Mouse (Mus musculus): ENCODE measurements at regions not wholly inside any gene's neighbourhood (a gene's known extent, or its start where the extent isn't known, plus 50 kb on each side); places are given as distances from the start of the nearest gene placed in this dataset.
A peak's percentile ranks its signal among the peaks of the same experiment; 100 is the strongest.

DNA sequence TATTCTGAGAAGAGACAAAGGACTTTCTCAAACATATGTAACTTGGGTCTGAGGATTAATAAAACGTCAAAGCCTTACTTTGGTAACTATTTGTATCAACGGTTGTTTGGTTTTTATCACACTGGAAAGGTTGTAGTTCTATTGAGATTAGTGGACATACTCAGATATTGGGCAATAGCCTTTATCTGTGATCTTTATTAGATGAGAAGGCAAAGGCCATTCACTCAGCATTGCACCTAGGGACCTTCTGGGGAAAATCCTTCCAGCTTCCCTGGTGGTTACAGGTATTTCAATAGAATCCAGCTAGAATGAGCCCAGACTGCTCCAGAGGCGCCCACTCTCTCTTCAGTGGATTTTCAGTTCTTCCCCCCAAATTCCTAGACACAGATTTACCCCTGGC is 89.6 kb upstream of the Ednrb start:
- DNase-seq (ENCODE audit: low read depth, low spot score): no peak

DNA sequence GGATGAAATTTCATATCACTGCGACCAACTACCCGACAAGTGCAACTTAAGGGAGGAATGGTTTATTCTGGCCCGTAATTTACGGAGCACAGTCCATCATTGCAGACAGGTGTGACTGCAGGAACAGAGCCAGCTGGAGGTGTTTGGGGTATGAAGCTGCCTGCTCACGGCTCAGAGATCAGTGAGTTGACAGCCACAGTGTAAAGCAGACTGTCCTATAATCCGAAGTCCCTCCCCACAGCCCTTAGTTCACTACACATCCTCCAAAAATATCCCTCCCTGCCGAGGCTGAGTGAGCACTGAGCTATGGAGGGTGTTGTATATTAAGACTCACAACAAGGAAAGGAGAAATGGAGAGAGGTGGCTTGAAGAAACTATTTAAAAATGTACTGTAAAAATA is 88.0 kb upstream of the Ednrb start:
- DNase-seq (ENCODE audit: low read depth, low spot score): no peak

DNA sequence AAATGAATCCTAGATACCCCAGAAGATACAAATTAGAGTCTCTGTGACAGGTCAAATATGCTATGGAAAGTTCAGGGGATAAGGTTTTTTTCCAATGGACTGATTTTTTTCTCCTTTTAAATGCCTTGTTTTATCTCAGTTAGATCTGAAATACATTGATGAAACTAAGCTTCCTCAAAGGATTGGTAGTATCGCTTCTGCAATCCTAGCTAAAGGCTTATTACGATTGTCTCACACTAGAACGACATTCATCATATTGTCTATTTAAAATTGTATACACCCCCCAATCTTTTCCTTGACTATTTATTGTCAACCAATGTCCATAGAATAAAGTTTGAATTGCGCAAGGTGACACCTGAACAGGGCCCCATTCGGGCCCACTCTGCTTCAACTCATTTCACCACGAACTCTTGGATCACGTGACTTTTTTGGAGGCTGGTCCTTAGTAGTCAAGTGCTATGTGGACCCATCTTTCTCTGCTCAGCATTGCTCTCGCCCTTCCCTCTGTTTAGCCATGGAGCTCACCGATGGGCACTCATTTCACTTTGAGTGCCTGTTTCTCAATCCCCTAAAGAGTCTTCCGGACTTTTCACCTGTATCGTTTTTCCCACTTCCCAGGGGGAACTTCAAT is 85.6 kb upstream of the Ednrb start:
- DNase-seq (ENCODE audit: low read depth, low spot score): no peak

DNA sequence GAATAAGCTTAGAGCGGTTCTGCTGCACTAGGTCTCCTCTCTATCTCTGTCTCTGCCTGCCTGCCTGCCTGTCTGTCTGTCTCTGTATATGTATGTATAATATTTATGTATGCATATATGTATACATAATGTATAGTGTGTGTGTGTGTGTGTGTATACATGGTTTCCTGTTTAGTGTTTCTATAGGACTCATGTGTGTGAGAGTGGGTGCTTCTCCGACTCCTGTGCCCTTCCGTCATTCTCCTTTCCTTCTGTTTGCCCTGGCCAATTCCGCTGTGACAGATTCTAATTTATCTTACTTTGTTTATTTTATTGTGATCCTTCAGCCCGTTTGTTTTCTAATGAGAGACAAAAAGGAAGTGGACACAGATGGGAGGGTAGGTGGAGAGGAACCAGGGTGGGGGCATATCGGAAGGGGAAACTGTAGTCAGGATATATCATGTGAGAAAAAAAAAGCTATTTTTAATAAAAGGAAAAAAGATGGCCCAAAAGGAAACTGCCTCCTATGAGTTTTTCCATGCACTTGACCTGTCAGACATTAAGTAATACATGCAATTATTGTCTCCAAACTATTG is 85.0 kb upstream of the Ednrb start:
- DNase-seq (ENCODE audit: low read depth, low spot score): no peak

DNA sequence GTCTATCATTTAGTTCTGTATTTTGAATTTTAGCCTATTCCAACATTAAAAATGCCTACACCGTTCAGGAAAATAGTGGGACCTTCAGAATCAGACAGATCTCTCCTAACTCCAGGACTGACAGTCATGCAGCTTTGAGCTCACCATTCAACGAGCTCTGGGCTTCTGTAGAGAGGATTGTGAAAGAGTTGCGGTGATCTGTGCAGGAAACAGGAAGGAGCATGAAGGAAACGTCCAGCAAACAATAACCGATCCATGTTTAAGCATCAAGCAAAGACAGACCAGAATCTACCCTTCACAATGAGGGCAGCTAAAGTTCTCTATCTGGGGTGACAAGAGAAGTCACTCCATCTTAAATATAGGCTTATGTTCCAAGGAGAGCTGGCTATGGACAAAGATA is 76.0 kb upstream of the Ednrb start:
- no peak for DNase-seq (ENCODE audit: low read depth, low spot score)

DNA sequence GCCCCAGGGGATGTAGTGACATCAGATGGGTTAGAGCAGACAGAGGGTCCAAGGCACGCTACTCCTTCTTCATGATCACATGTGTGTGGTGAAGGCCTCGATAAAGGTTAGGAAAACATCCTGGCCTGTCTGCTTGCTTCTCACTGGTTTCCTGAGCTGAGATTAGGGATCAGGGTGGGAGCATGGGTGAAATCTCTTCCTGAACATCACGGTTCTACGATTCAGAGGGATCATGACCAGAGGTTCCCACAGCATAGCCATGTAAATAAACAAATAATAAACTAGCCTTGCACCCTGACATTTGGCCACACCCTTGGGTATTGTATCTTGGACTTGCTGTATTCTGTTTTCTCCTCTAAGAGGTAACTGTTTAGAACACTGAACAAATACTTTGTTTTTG is 75.2 kb upstream of the Ednrb start:
- DNase-seq (ENCODE audit: low read depth, low spot score): no peak

DNA sequence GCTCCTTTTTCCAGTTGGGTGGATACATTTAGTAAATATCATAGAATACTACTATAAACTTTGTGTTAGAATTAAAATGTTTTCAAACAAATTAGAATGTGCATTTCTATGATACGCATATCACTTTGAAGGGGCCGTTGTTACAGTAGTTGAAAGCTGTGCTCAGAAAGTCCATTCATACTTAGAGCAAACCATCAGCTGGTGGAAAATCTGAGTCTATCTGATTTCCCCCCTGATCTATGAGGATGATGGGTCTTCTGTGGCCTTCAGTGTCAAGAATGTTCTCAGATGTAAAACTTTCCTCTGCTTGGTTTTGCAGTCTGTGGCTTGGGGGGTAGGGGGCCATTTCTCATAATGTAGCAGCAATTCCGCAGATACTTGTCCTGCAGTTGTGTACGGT is 69.3 kb upstream of the Ednrb start:
- DNase-seq (ENCODE audit: low read depth, low spot score): no peak

DNA sequence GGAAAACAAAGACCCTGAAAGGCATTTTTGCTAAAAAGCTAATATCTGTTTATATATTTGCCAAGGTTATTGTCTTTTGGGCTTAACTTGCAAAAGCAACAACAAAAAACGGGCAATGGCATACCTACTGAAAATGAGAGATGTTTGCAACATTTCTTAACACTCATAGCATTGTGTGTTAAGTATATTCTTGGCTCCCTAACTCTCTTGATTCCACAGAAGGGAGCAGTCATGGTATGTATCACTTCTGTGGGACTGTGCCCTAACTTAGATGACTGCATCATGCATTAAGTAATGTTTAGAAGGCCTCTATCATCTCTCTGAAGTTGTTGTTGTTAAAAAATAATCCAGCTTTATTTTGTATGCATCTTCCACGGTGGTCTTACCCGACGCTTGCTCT is 67.5 kb upstream of the Ednrb start:
- no peak for DNase-seq (ENCODE audit: low read depth, low spot score)

DNA sequence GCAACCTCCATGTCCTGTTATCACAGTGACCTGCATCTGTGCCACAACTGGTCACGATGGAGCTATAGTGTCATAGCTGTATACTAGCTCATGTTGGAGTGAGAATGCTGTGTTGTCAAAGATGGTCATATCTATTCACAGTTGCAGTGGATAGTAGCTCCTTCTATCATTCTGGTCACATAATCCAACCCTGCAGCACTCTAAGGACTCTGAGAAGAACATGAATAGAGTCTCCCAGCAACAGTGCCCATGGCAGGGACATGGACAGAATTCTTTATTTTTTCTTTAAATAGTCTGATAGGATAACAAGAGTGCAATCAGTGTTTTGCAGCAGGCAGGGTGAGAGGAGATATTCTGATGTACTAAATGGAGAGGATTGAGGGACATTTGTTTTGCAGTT is 67.1 kb upstream of the Ednrb start:
- DNase-seq (ENCODE audit: low read depth, low spot score): no peak

DNA sequence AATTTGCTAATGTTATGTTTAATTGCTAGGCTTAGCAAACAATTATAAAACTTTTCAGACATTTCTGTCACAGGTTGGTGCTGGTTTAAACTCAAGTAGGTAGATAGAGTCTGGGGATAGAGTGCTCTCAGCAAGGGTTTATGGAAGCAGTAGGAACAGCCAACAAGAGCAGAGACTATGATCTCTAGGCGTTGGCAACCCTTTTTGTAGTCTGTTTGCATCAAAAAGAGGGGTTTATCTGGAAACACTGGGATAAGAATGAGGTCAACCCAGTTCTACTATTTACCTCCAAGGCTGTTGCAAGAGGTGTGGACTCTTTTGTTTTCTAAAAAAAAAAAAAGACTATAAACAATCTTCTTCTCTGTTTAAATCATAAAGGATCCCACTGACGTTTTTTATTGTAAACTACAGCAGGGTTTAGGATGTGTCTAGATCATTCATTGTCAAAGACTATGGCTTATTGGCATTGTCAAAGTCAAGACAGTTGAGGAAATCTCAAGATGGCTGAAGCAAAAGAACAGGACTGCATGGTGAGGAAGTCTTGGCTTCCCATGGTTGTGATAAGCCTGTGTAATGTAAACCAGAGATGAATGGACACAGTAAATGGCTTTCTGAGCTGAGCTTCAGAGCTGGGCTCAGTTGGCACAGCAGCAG is 62.3 kb upstream of the Ednrb start:
- no peak for DNase-seq (ENCODE audit: low read depth, low spot score)

DNA sequence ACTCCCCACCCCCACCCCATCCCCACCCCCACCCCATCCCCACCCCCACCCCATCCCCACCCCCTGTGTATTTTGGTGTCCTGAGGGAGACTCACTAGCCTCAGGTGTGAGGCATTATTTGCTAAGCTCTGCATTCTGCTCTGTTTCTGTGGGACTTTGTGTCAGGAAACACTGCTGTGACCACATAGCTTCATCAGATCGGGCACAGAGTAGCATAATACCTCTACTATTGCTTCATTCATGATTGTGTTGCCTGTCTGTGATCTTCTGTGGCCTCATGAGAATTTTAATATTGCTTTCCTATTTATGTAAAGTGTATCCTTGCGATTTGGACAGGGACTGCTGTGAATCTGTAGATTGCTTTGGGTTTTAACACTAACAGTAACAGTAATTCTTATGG is 56.6 kb upstream of the Ednrb start:
- DNase-seq (ENCODE audit: low read depth, low spot score): no peak

DNA sequence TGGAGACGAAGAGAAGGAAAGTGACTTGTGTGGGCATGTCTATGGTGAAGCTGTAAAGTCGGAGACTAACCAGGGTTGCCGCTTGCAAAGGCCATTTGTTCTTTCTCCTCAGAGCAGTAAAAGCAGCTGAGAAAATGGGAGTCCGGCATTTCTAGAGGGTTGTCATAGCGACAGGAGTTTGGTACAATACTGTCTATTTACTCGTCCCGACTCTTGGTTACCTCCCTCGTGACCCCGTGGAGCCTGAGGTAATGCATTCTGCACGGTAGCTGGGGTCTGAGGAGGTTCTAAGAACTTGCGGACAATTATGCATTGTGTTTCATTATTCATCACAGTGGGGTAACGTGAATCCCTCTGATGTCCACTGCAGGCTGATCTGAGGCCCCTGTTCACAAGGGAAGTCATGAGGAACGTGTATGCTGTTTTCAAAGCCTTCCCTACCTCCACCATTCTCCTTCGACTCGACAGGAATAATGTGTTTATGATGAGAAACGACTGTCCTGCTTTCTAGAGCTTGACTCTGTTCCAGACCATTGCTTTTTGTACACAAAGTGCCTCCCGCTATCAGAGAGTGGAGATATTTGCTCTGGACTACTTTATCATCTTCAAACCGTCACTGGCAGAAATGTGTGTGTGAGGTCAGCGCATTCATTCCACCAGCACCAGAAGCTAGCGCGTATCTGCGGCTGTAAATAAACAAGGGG is 55.1 kb upstream of the Ednrb start:
- DNase-seq (ENCODE audit: low read depth, low spot score): peak; percentile 17

DNA sequence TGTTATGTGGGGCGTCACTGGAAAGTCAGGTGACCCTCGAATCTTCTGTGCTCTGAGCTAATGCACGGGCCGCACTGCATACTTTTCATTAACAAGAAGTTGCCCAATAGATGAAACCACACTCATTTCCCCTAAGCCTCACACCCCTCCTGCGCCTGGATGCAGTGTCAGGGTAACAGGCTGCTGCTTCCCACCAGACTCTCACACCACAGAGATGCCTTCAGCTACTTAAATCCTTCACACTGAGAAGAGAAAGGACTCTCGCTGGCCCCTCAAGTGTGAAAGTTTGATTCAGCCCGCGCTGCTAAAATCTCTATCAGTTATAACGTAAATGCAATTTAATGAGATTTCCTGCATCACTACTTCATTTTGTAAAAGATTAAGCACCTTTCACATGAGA is 54.5 kb upstream of the Ednrb start:
- no peak for DNase-seq (ENCODE audit: low read depth, low spot score)

DNA sequence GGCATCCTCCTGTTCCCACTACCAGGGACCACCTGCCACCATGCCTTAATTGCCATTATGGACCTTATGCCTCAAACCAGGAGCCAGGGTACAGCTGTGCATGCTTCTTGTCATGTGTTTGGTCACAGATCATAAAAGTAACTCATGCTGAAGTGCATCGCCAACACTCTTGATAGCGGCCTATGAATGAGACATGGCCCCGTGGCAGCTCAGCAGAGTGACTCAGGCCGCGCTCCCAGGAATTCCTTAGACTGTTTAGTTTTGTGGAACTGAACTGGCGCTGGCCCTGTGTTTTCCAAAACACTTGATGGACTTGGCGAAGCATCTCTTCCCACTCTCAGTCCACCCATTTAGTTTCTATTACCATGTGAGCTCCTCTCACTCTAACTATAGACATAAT is 51.1 kb upstream of the Ednrb start:
- no peak for DNase-seq (ENCODE audit: low read depth, low spot score)

Measured in retina, postnatal 7 days (tissue).